Mouse (Mus musculus) midbrain, postnatal 0 days (tissue): Measurements from ENCODE around the gene Cib2. TPM values are rescaled to one million over a fixed set of nuclear protein-coding genes. Genes with fewer than 3 reads are reported as not detected.
A peak's percentile ranks its signal among the peaks of the same experiment; 100 is the strongest.
"Not testable (repeated sequence)": the region's sequence is repeated elsewhere in the genome, so short reads cannot be mapped to it uniquely, and the experiment has no call there.

Source experiments
- ATAC-seq: fragments of 200-750 bp; cut with Nextera tagmentation; 2 replicates; pipeline ENCODE4 v1.8.0; 2017; ENCODE audit warnings: moderate number of reproducible peaks, mild to moderate bottlenecking, moderate TSS enrichment, moderate library complexity; ENCODE audit not compliant: low FRiP score
- DNase-seq: peaks from one replicate; pipeline ENCODE4 v3.0.0-alpha.2; 2015; ENCODE audit warnings: low spot score
- H3K27ac ChIP-seq: fragments of 300-500 bp; sonication (generic); 2 replicates; pipeline ENCODE4 v1.5.1; 2014; ENCODE audit warnings: low read depth, mild to moderate bottlenecking, low read length, mixed read lengths
- H3K27me3 ChIP-seq: fragments of 300-500 bp; sonication (generic); 2 replicates; pipeline ENCODE4 v1.6.1; 2014; ENCODE audit warnings: low read length, control low read depth, mixed read lengths; ENCODE audit not compliant: insufficient read depth
- H3K36me3 ChIP-seq: fragments of 300-500 bp; sonication (generic); 2 replicates; pipeline ENCODE4 v1.6.1; 2014; ENCODE audit warnings: low read length, control low read depth, mixed read lengths; ENCODE audit not compliant: insufficient read depth
- H3K4me1 ChIP-seq: fragments of 300-500 bp; sonication (generic); 2 replicates; pipeline ENCODE4 v1.6.1; 2014; ENCODE audit warnings: mild to moderate bottlenecking, control low read depth, antibody characterized with exemption, low read length, mixed read lengths; ENCODE audit not compliant: insufficient read depth
- H3K4me2 ChIP-seq: fragments of 300-500 bp; sonication (generic); 2 replicates; pipeline ENCODE4 v1.6.1; 2014; ENCODE audit warnings: low read depth, mild to moderate bottlenecking, low read length, mixed read lengths; ENCODE audit not compliant: poor library complexity, severe bottlenecking
- H3K4me3 ChIP-seq: fragments of 300-500 bp; sonication (generic); 2 replicates; pipeline ENCODE4 v1.5.1; 2014; ENCODE audit warnings: low read depth, mild to moderate bottlenecking, low read length, moderate library complexity
- H3K9ac ChIP-seq: fragments of 300-500 bp; sonication (generic); replicated peaks from 2 replicates; pipeline ENCODE4 v1.6.1; 2014; ENCODE audit warnings: mild to moderate bottlenecking, low read length, moderate library complexity, mixed read lengths; ENCODE audit not compliant: poor library complexity, severe bottlenecking
- H3K9me3 ChIP-seq: fragments of 300-500 bp; sonication (generic); 2 replicates; pipeline ENCODE4 v1.6.1; 2016; ENCODE audit warnings: low read length, control low read depth
- CTCF ChIP-seq: IDR thresholded peaks from 2 replicates; pipeline ENCODE4 v1.5.1; 2016; ENCODE audit warnings: antibody characterized with exemption, mild to moderate bottlenecking
- WGBS: fragments of 180-500 bp; shearing (Covaris S2); extraction: QIAGEN DNeasy Blood & Tissue Kit; methylation state at CpG from one replicate; pipeline ENCODE4 v1.1.7; 2014; 5-methylcytosine and 5-hydroxymethylcytosine counted together
- polyA plus RNA-seq: library from polyadenylated mRNA; unstranded; fragments of >200 nt; fragmentation: Nextera tagmentation; extraction: Ambion mirVana; gene quantifications from 2 replicates; pipeline ENCODE4 v1.2.1, GENCODE M21; 2015
- total RNA-seq: library from RNA; depleted of rRNA; stranded (reverse); fragments of >200 nt; gene quantifications from 2 replicates; pipeline ENCODE4 v1.2.3, GENCODE M21; 2014; rRNA removed

The Cib2 gene
- 62.7 and 65.4 TPM in 2 replicates for total RNA-seq
- 84.3 and 84.9 TPM in 2 replicates for polyA plus RNA-seq

DNA sequence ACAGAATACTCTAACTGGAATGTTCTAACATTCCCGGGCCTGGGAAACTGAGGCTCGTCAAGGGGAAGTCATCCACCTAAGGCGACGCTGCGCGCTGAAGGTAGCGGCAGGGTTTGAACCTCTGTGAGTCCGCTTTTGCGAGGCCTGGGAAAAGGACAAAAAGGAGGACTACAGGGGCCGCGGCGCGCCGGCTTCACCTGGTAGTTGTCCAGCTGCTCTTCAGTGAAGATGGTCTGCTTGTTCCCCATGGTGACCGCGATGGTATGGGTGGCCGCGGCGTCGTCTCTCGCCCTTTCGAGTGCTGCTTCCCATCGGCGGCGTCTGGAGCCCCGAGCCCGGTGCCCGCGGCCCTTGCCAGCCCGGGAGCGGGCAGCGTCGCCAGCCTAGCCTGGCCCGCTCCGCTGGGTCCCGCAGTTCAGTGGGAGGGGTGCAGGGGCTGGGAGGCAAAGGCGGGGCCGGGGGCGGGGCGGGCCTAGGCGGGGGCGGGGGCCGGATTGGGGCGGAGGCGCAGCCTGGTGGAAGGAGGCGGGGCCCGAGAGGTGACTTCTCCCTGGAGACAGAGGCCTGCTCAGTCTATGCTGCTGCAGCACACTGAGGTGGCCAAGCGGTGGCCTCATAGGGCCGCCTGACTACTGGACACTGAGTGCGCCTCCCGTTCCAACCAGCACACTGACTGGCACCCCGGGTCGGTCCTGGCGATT, at the start of gene Cib2:
TSS of gene Cib2 (minus strand) at position 448 of the 701 bp plus-strand sequence.
- H3K36me3 ChIP-seq, result no peaks in the 10 kb centered on the region
- H3K4me3 ChIP-seq, result peak within 1 kb of the TSS; percentile 55
- H3K9me3 ChIP-seq, result no peaks in the 10 kb centered on the region
- DNase-seq (peak; percentile 91), ATAC-seq (peak; percentile 94)
- WGBS, result 1% methylated on average over 45 of the region's 54 CpGs
- TF ChIP-seq CTCF, result peak; percentile 45
- H3K4me2 ChIP-seq, result peak within 1 kb of the TSS; percentile 79
- peak within 1 kb of the TSS; percentile 26; the same call in 1 of the 2 replicates for H3K27ac ChIP-seq
- no peaks in the 10 kb centered on the region for H3K4me1 ChIP-seq
- no peaks in the 10 kb centered on the region for H3K27me3 ChIP-seq
- peak within 1 kb of the TSS; percentile 81 for H3K9ac ChIP-seq

DNA sequence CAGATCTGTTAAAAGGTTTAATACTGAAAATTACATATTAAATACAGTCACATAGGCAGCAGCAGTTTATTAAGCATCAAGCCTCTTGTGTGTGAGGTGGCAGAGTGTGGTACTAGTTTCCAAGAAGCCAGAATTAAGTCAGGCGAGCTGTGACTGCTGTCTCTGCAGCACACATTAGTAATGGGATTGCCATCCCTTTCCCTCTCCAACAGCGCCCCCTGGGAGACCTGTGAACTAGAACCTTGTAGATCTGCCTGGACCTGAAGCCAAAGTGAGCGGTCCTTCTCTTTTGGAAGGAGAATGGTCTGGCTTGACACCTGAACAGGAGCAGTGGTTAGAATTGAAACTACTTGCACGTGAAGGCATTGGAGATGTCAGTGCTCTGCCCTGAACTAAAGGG, 44.9 kb upstream of the Cib2 start:
- DNase-seq (peak; percentile 59), ATAC-seq (no peak)
- WGBS, result 57% methylated on average over 4 of the region's 4 CpGs
- H3K36me3 ChIP-seq, result peaks cover 32% of the 10 kb centered on the region
- no peaks in the 10 kb centered on the region for H3K9me3 ChIP-seq
- no peak overlapping the region for H3K4me3 ChIP-seq
- no peaks in the 10 kb centered on the region for H3K4me1 ChIP-seq
- H3K27ac ChIP-seq, result no peak overlapping the region
- no peak overlapping the region for H3K4me2 ChIP-seq
- no peaks in the 10 kb centered on the region for H3K27me3 ChIP-seq
- peak; percentile 66 for TF ChIP-seq CTCF
- H3K9ac ChIP-seq, result no peak overlapping the region

DNA sequence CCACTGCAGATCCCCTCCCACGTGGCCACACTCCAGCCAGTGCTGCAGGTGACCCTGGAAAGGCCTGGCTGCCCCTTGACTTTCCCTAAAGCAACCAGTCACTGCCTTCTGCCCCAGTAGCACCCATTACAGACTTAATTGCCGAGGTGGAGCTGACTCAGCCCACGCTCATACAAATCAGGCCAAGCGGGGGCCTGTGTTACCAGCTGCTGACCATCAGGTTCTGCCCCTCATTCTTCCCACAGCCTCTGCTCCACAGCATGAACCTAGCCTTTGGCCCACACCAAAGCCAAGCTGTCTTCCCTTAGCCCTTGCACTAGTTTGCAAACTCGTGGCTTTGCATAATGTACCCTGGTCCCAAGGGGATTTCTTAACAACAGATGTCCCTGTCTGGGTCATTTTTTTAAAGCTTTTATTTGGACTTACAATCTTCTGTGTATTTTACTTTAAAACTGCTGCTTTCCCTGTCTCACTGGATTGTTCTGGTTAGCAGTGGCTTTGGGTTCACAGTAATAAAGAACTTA, 44.2 kb upstream of the Cib2 start:
- Histone ChIP-seq H3K4me3 (no peak overlapping the region), H3K36me3 (peaks cover 36% of the 10 kb centered on the region), H3K4me1 (no peaks in the 10 kb centered on the region), H3K4me2 (no peak overlapping the region), H3K27me3 (no peaks in the 10 kb centered on the region), H3K27ac (no peak overlapping the region), H3K9ac (no peak overlapping the region), H3K9me3 (no peaks in the 10 kb centered on the region)
- ATAC-seq, result no peak
- no peak for TF ChIP-seq CTCF
- no peak for DNase-seq
- 67% methylated on average over 5 of the region's 5 CpGs for WGBS

DNA sequence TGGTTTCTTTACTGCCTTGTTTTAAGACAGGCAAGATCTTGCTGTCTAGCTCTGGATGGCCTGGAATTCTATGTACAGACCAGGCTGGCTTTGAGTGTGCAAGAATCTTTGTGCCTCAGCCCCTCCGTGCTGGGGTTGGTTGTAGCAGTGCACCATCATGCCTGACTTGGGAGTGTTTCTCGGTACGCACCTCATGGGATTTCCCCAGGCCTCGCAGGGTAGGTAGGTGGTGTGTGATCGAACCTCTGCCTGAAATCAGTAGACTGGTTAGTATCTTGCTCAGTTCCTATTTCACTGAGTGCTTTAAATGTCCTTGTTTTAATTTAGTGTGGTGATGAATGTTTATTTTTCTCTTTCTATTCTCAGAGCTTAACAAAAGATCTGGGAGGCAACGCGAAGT, 42.9 kb upstream of the Cib2 start:
- no peaks in the 10 kb centered on the region for H3K4me1 ChIP-seq
- DNase-seq, result no peak
- no peak overlapping the region for H3K27ac ChIP-seq
- peaks cover 47% of the 10 kb centered on the region for H3K36me3 ChIP-seq
- H3K9ac ChIP-seq, result no peak overlapping the region
- TF ChIP-seq CTCF, result no peak
- WGBS, result 49% methylated on average over 7 of the region's 7 CpGs
- no peak overlapping the region for H3K4me2 ChIP-seq
- H3K4me3 ChIP-seq, result no peak overlapping the region
- no peak for ATAC-seq
- H3K27me3 ChIP-seq, result no peaks in the 10 kb centered on the region
- H3K9me3 ChIP-seq, result no peaks in the 10 kb centered on the region

DNA sequence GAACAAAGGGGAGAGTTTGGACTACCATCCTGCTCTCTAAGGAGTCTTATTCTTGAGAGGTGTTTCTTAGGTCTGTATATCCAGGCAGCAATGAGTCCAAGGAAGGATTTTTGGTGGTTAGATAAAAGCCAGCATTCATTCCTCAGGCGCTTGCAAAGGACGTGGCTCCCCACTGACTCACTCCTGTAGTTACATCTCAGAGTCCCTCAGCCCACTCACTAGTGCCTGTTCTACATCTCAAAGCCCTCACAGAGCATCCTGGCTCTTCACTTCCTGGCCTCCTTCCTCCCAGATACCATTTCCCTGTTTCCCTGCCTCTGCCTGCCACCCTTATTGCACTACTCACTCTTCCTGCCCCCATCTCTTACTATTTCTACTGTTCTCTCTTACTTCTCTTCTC, 42.4 kb upstream of the Cib2 start:
- DNase-seq, result no peak
- Histone ChIP-seq H3K27ac (no peak overlapping the region), H3K27me3 (no peaks in the 10 kb centered on the region), H3K4me2 (no peak overlapping the region), H3K36me3 (peaks cover 52% of the 10 kb centered on the region), H3K9me3 (no peaks in the 10 kb centered on the region), H3K9ac (no peak overlapping the region), H3K4me1 (no peaks in the 10 kb centered on the region), H3K4me3 (no peak overlapping the region)
- WGBS, result 63% methylated on average over 2 of the region's 2 CpGs
- no peak for TF ChIP-seq CTCF
- ATAC-seq, result no peak

DNA sequence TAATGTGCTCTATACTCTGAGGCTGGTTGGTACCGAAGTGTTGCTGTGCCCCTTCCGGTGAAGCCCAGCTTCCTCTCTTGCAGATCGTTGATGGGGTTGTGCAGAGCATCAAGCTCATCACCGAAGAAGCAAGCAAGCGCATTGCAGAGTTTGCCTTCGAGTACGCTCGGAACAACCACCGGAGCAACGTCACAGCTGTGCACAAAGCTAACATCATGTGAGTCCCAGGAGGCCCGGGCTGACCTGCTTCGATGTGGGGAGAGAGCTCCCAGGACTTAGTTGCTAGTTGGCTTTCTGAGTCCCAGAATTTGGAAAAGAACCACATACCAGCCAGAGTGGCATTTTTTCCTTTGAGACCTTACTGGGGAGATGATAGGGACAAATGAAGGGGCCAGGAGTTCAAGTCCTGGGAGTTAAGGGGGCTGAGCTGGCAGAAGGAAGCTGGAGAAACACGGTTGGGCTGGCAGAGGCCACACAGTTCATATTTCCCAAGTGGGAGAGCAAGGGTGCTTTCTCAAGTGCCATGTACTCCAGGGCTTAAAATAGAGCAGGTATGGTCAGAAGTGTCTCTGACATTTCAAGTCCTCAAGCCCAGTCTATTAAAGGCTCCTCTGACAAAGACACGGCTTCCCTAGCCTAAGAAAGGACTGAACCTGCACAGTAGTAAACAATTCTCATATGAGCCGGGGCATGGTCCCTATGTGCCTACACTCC, 36.9 kb upstream of the Cib2 start:
- peaks cover 80% of the 10 kb centered on the region for H3K36me3 ChIP-seq
- no peak for TF ChIP-seq CTCF
- H3K9me3 ChIP-seq, result no peaks in the 10 kb centered on the region
- no peak for DNase-seq
- no peaks in the 10 kb centered on the region for H3K4me1 ChIP-seq
- no peak overlapping the region for H3K9ac ChIP-seq
- H3K27me3 ChIP-seq, result no peaks in the 10 kb centered on the region
- ATAC-seq, result no peak
- 96% methylated on average over 15 of the region's 15 CpGs for WGBS
- no peak overlapping the region for H3K27ac ChIP-seq
- no peak overlapping the region for H3K4me3 ChIP-seq
- no peak overlapping the region for H3K4me2 ChIP-seq

DNA sequence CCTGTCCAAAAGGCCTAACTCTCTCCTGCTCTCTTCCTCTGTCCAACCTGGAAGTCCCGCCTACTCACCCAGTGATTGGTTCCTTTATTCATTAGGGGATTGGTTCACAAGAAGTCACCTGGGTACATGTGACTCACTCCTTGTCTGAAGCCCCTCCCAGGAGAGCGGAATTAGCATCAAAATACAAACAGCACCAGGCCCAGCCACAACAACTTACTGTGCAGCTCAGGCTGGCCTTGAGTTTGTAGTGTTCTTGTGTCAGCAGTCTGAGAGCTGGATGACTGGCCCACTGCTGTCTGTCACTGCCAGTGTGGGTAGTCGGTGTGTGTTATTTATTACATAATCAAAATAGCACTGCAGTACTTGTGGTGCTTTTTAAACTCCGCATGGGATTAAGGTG, 33.6 kb upstream of the Cib2 start:
- not testable (repeated sequence) for H3K9me3 ChIP-seq, H3K4me1 ChIP-seq, H3K27ac ChIP-seq, H3K9ac ChIP-seq, H3K27me3 ChIP-seq, ATAC-seq, H3K4me2 ChIP-seq, H3K4me3 ChIP-seq, DNase-seq
- WGBS, result 78% methylated on average over 4 of the region's 4 CpGs
- peaks cover 62% of the 10 kb centered on the region for H3K36me3 ChIP-seq
